Mouse (Mus musculus): ENCODE data around the gene Krt23.

The Krt23 gene

GRCm38 (mm10) chr11:99454044-99454443 is 38.9 kb downstream of the Krt23 start:
- no peak for DNase-seq (ENCODE audit: low spot score)

GRCm38 (mm10) chr11:99448769-99449168 is 44.2 kb downstream of the Krt23 start:
- no peak for DNase-seq (ENCODE audit: low spot score)

- no peak for DNase-seq (ENCODE audit: low spot score)
Observed at GRCm38 (mm10) chr11:99441220-99441619, 51.7 kb downstream of the Krt23 start.

- no peak for DNase-seq (ENCODE audit: low spot score)
Observed at GRCm38 (mm10) chr11:99439465-99439864, 53.5 kb downstream of the Krt23 start.

- DNase-seq (ENCODE audit: low spot score) = no peak
Observed at GRCm38 (mm10) chr11:99437972-99438371, 55.0 kb downstream of the Krt23 start, which contains the start of gene Krt20. Gene Krt20, minus strand, starts transcription at chr11:99438150.

GRCm38 (mm10) chr11:99436625-99437024 is 56.3 kb downstream of the Krt23 start:
- no peak for DNase-seq (ENCODE audit: low spot score)

GRCm38 (mm10) chr11:99430670-99431069 is 62.3 kb downstream of the Krt23 start:
- DNase-seq (ENCODE audit: low spot score) = no peak

Data from T-cell, adult 2 months (primary cell).